Mouse (Mus musculus) heart, adult 8-10 months (tissue): ENCODE measurements at regions not wholly inside any gene's neighbourhood (a gene's known extent, or its start where the extent isn't known, plus 50 kb on each side); places are given as distances from the start of the nearest gene placed in this dataset.

Experiments
- DNase-seq: peaks from one replicate; pipeline ENCODE4 v3.0.0; 2022; ENCODE audit warnings: low spot score

- DNase-seq = no peak
Measured at GRCm38 (mm10) chr9:6552731-6553130, 283.1 kb upstream of the Ddi1 start.

DNA sequence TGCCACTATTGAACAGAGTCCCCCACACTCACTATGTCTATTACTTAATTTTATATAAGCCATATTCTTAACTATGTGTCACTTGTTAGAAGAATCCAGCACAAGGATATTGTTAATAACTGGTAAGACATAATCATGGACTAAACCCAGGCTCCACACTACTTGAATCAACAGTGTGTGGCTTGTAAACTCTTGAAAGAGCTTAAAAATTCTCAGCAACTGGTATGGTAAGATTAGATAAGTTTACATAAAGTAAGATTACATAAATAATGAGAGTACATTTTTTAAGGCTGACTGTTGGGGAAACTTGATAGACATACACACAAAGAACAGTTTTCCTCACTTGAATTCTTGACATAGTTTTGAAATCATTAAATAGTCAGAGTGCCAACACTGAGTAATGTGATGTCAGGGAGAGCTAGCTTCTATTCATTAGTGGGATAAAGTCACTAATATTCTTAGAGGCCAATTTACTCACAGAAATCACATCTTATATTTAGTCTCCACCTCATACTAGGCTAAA is 270.6 kb upstream of the Ddi1 start:
- DNase-seq = no peak

DNA sequence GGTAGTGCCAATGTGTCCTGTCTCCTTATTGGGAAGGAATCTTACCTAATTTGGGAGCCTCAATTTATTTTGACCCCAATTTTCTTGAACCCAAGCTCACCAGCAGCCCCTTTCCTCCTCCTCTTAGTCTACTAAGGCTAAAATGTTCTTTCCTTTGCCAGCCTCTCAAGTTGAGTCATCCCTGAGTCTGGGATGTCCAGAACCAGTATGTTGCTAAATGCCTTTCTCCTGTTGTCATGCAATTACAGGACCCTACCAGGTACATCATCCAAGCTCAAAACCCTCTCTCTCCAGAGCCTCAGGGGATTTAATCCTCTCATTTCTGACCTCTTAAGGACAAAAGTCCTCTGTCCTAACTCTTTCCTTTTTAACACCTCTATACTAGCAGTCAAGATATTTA is 259.2 kb upstream of the Ddi1 start:
- no peak for DNase-seq

DNA sequence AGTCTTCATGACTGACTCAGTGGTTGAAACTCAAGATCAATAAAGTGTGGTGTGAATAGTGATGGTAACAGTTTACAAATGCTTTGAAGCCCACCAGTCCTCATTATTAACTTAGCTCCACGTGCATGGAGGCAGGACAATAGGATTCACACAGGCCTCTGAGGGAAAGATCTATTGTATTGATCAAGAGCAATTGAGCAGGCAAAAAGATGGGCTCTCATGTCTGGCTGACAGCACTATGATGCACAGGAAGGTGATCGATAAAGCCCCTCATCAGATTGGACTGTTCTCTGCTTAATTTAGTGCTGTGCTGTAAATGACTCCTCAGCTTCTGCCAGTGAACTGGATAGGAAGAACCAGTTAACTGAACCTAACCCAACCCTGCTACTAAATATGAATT is 247.5 kb upstream of the Ddi1 start:
- no peak for DNase-seq

DNA sequence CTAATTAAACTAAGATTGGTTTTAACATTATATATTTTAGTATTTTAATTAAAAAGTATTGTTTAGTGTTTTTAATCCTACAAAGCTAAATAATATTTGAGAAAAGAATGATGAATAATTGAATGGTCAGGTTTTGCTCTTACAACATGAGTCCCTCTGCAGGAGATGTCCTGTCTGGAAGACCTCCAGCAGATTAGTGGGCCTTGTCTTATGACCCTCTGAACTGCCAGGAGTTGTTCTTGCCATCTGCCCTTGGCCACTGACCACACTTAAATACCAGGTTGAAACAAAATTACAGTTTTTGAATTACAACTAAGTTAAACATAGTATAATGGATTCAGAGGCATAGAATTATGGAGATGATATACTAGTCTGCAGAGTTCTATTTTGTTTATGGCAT is 228.1 kb upstream of the Ddi1 start:
- no peak for DNase-seq

- peak; percentile 29 for DNase-seq
Measured at GRCm38 (mm10) chr9:6480401-6480800, 210.8 kb upstream of the Ddi1 start.

- no peak for DNase-seq
Measured at GRCm38 (mm10) chr9:6454542-6454941, 184.9 kb upstream of the Ddi1 start.

DNA sequence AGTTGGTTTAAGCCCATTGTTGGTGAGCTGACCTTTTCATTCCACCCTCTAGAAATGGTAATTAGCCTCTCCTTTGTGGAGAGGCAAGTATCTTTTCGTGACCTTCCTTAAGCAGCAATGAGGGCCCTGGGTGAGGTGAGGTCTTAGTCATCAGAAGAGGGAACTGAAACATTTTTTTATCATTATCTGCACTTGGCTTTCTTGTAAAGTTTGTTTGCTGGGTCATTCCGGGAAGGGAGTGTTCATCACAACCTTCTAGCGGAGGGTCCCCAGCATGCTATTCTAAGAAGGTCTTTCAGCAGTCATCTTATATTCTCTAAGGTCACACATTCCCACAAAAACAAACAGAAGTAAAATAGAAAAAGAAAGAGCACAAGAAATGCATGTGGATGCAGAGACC is 165.6 kb upstream of the Ddi1 start:
- no peak for DNase-seq

DNA sequence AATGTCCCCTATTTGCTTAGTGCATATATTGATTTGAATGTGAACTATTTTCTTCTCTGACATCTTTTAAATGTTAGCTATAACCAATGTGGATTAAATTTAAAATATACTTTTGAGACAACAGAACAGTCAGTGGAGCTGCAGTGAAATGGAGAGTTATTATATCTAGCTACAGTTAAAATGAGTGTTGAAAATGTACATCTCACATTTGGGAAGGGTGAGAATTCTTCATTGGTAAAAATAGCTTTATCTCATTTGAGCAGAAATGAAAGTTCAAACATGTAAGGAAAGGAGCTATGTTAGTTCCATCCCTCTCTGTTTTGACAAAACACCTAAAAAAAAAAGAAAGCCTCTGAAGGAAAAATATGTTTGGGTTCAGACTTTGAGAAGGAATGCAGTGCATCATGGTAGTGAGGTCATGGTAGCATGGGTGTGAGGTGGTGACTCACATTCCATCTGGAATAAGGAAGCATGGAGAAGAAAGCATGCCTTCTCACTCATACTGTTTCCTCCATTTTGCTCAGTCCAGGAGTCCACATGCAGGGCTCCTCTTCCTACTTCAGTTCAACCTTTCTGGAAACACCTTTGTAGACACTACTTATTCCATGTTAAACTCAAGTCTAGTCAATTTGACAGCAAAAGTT is 164.3 kb upstream of the Ddi1 start:
- DNase-seq = no peak

DNA sequence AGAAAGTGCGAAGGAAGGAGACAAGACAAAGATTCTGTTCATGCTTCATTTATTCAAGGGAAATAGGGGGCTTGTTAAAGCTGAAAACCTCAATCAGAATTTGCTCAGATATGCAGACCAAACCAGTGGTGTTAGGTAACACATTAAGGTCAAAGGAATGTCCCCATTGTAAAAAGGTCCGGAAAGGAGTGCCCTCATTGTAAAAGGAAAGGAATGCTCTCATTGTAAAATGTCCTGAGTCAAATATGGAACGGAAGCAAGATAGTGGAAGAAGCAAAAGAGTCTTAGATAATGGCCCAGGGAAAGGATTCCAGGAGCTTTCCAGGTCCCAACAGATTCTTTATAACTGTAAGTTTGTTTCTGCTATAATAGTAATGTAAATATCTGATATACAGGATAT is 161.2 kb upstream of the Ddi1 start:
- peak; percentile 60 for DNase-seq

DNA sequence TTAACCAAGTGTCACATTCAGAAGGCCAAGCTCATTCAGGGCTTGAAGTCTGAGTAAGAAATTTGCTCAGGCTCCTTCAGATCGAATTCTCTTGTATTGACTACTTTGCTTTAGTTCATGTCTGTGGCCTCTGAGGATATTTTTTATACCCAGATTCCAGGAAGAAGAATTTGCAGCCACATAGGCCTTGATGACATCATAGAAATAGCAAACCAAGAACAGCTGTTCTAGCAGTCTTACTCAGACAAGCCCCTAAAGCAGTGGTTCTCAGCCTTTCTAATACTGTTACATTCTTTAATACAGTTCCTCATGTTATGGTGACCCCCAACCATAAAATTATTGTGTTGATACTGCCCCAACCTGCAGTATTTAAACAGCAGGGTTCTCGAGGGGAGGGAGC is 160.8 kb upstream of the Ddi1 start:
- no peak for DNase-seq
